Comparison of ENCODE assay signal across 9 mouse cellular contexts in the genomic region with DNA sequence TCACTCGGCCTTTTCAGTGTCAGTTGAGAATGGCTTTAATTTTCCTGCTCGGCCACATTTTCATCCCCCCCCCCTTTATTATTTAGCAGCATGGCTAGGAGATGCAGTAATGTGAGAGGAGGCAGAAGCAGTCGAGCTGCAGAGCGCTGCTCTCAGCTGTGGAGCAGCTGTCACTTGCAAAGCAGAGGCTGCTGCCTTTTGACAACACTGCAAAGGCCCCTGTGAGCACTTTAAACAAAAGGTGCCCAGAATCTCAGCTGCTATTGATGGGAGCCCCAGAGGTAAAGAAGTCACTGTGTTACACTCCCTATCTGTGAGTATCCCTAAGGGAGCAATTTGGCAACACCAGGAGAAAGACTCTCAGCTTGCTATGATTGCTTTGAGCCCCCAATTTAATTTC. TPM values are rescaled to one million over a fixed set of nuclear protein-coding genes. Genes with fewer than 3 reads are reported as not detected.
A peak's percentile ranks its signal among the peaks of the same experiment; 100 is the strongest.
DNase-seq lines count a peak whose midpoint lies in the region; ATAC-seq lines count a peak whose summit lies in the region.
"Had no signal": no experiment of that assay in that cellular context is flagged by ENCODE, and none has a peak within 500 bp of the region (broad histone marks: within the 10 kb centered on the region; RNA-seq: fewer than 3 reads in every experiment).

No protein-coding gene starts in this region.

- H3K36me3 ChIP-seq in neural tube, embryonic 11.5 days (ENCODE audit: control insufficient read depth, insufficient read depth, low read length) = no peaks in the 10 kb centered on the region
- H3K36me3 ChIP-seq in forebrain, embryonic 13.5 days (ENCODE audit: poor library complexity, severe bottlenecking) = no peaks in the 10 kb centered on the region
- H3K36me3 ChIP-seq in intestine, embryonic 15.5 days = no peaks in the 10 kb centered on the region
- no peaks in the 10 kb centered on the region for H3K36me3 ChIP-seq in neural tube, embryonic 13.5 days

- no peaks in the 10 kb centered on the region for H3K9me3 ChIP-seq in neural tube, embryonic 11.5 days (ENCODE audit: control insufficient read depth, low read length)
- H3K9me3 ChIP-seq in forebrain, embryonic 13.5 days (replicated peaks) = no peaks in the 10 kb centered on the region
- H3K9me3 ChIP-seq in intestine, embryonic 15.5 days = no peaks in the 10 kb centered on the region
- H3K9me3 ChIP-seq in neural tube, embryonic 13.5 days = no peaks in the 10 kb centered on the region

- no peak overlapping the region for H3K9ac ChIP-seq in neural tube, embryonic 11.5 days (ENCODE audit: low read length)
- H3K9ac ChIP-seq in forebrain, embryonic 13.5 days = peak overlapping the region; percentile 47
- no peak overlapping the region for H3K9ac ChIP-seq in intestine, embryonic 15.5 days
- H3K9ac ChIP-seq in neural tube, embryonic 13.5 days = peak overlapping the region; percentile 49

- DNase-seq in neural tube, embryonic 11.5 days (ENCODE audit: low spot score) = peak; percentile 54
- DNase-seq in neural tube, embryonic 10.5 days (ENCODE audit: extremely low spot score, low spot score) = no peak
- DNase-seq in layer of hippocampus, adult 11-12 months (ENCODE audit: low spot score) = no peak
- DNase-seq in thymus, postnatal 36 days = no peak
- no peak for DNase-seq in cerebellum, postnatal 36 days

- H3K4me3 ChIP-seq in neural tube, embryonic 11.5 days (ENCODE audit: low read depth, low read length) = no peak overlapping the region
- H3K4me3 ChIP-seq in forebrain, embryonic 13.5 days = 0 out of 2 replicates have a peak overlapping the region, but pooled peaks have one; percentile 3
- H3K4me3 ChIP-seq in intestine, embryonic 15.5 days (replicated peaks) = no peak overlapping the region
- 0 out of 2 replicates have a peak overlapping the region, but pooled peaks have one; percentile 79 for H3K4me3 ChIP-seq in neural tube, embryonic 13.5 days

- 29% methylated on average over 4 of the region's 4 CpGs for WGBS in neural tube, embryonic 11.5 days
- 20% methylated on average over 4 of the region's 4 CpGs for WGBS in forebrain, embryonic 13.5 days
- 33% methylated on average over 4 of the region's 4 CpGs for WGBS in intestine, embryonic 15.5 days
- 13% methylated on average over 4 of the region's 4 CpGs for WGBS in neural tube, embryonic 13.5 days

- peaks cover 46% of the 10 kb centered on the region for H3K4me1 ChIP-seq in neural tube, embryonic 11.5 days (ENCODE audit: control insufficient read depth, insufficient read depth, low read length)
- peaks cover 74% of the 10 kb centered on the region for H3K4me1 ChIP-seq in forebrain, embryonic 13.5 days
- H3K4me1 ChIP-seq in intestine, embryonic 15.5 days (replicated peaks) = peaks cover 35% of the 10 kb centered on the region
- H3K4me1 ChIP-seq in neural tube, embryonic 13.5 days (replicated peaks) = peaks cover 90% of the 10 kb centered on the region

- H3K27ac ChIP-seq in neural tube, embryonic 11.5 days (ENCODE audit: low read depth, low read length) = peak overlapping the region; percentile 72
- peak overlapping the region; percentile 81 for H3K27ac ChIP-seq in forebrain, embryonic 13.5 days
- no peak overlapping the region for H3K27ac ChIP-seq in intestine, embryonic 15.5 days
- peak overlapping the region; percentile 87 for H3K27ac ChIP-seq in neural tube, embryonic 13.5 days (replicated peaks)

- peaks cover 2% of the 10 kb centered on the region; the same call in 1 of the 2 replicates for H3K27me3 ChIP-seq in neural tube, embryonic 11.5 days (ENCODE audit: control insufficient read depth, insufficient read depth, low read length)
- H3K27me3 ChIP-seq in forebrain, embryonic 13.5 days = peaks cover 12% of the 10 kb centered on the region
- H3K27me3 ChIP-seq in intestine, embryonic 15.5 days (replicated peaks) = no peaks in the 10 kb centered on the region; the same call in 1 of the 2 replicates
- no peaks in the 10 kb centered on the region for H3K27me3 ChIP-seq in neural tube, embryonic 13.5 days

- no peak; the same call in 1 of the 2 replicates for ATAC-seq in neural tube, embryonic 11.5 days (ENCODE audit: insufficient read depth, low FRiP score, low TSS enrichment)
- no peak for ATAC-seq in forebrain, embryonic 13.5 days
- ATAC-seq in intestine, embryonic 15.5 days = no peak
- ATAC-seq in neural tube, embryonic 13.5 days (ENCODE audit: low read depth) = peak; percentile 49
- ATAC-seq: inflammation-experienced regulatory T-cells, adult 6 months had no signal

- H3K4me2 ChIP-seq in neural tube, embryonic 11.5 days (ENCODE audit: low read depth) = no peak overlapping the region; the same call in 1 of the 2 replicates
- H3K4me2 ChIP-seq in forebrain, embryonic 13.5 days = peak overlapping the region; percentile 44
- peak overlapping the region; percentile 7 for H3K4me2 ChIP-seq in intestine, embryonic 15.5 days (replicated peaks)
- peak overlapping the region; percentile 89 for H3K4me2 ChIP-seq in neural tube, embryonic 13.5 days

RNA-seq across cellular contexts. Expression of a gene that starts 3.1 kb away (rescaled TPM):
- 175 and 185 TPM in 2 replicates for polyA plus RNA-seq in neural tube, embryonic 11.5 days (2014; fragmentation: Nextera tagmentation; extraction: Ambion mirVana)
- 182 and 189 TPM in 2 replicates for polyA plus RNA-seq in forebrain, embryonic 13.5 days (2015; fragmentation: Nextera tagmentation; extraction: Ambion mirVana)
- 108 and 120 TPM in 2 replicates for polyA plus RNA-seq in intestine, embryonic 15.5 days (2015; fragmentation: Nextera tagmentation; extraction: Ambion mirVana)
- 130 and 133 TPM in 2 replicates for polyA plus RNA-seq in neural tube, embryonic 13.5 days (2015; fragmentation: Nextera tagmentation; extraction: Ambion mirVana)

RNA-seq across cellular contexts. Expression of a gene that starts 21.8 kb away (rescaled TPM):
- 15.1 and 17.0 TPM in 2 replicates for polyA plus RNA-seq in neural tube, embryonic 11.5 days (2014; fragmentation: Nextera tagmentation; extraction: Ambion mirVana)
- 15.1 and 17.0 TPM in 2 replicates for polyA plus RNA-seq in forebrain, embryonic 13.5 days (2015; fragmentation: Nextera tagmentation; extraction: Ambion mirVana)
- polyA plus RNA-seq in intestine, embryonic 15.5 days (2015; fragmentation: Nextera tagmentation; extraction: Ambion mirVana) = 2.2 and 2.4 TPM in 2 replicates
- polyA plus RNA-seq in neural tube, embryonic 13.5 days (2015; fragmentation: Nextera tagmentation; extraction: Ambion mirVana) = 76.0 and 77.8 TPM in 2 replicates

RNA-seq across cellular contexts. Expression of a gene that starts 47.1 kb away (rescaled TPM):
- 0.64 and 0.66 TPM in 2 replicates for polyA plus RNA-seq in neural tube, embryonic 11.5 days (2014; fragmentation: Nextera tagmentation; extraction: Ambion mirVana)
- polyA plus RNA-seq in forebrain, embryonic 13.5 days (2015; fragmentation: Nextera tagmentation; extraction: Ambion mirVana) = not detected in 2 replicates
- polyA plus RNA-seq in intestine, embryonic 15.5 days (2015; fragmentation: Nextera tagmentation; extraction: Ambion mirVana) = not detected in 2 replicates
- 3.5 and 3.6 TPM in 2 replicates for polyA plus RNA-seq in neural tube, embryonic 13.5 days (2015; fragmentation: Nextera tagmentation; extraction: Ambion mirVana)
- polyA plus RNA-seq: inflammation-experienced regulatory T-cells, adult 6 months had no signal

RNA-seq across cellular contexts. Expression of a gene that starts 53.6 kb away (rescaled TPM):
- 117 and 135 TPM in 2 replicates for polyA plus RNA-seq in neural tube, embryonic 11.5 days (2014; fragmentation: Nextera tagmentation; extraction: Ambion mirVana)
- polyA plus RNA-seq in forebrain, embryonic 13.5 days (2015; fragmentation: Nextera tagmentation; extraction: Ambion mirVana) = 118 and 130 TPM in 2 replicates
- 23.5 and 34.0 TPM in 2 replicates for polyA plus RNA-seq in intestine, embryonic 15.5 days (2015; fragmentation: Nextera tagmentation; extraction: Ambion mirVana)
- polyA plus RNA-seq in neural tube, embryonic 13.5 days (2015; fragmentation: Nextera tagmentation; extraction: Ambion mirVana) = 117 and 134 TPM in 2 replicates

RNA-seq across cellular contexts. Expression of a gene that starts 57.0 kb away (rescaled TPM):
- not detected in 2 replicates for polyA plus RNA-seq in neural tube, embryonic 11.5 days (2014; fragmentation: Nextera tagmentation; extraction: Ambion mirVana)
- not detected in 2 replicates for polyA plus RNA-seq in forebrain, embryonic 13.5 days (2015; fragmentation: Nextera tagmentation; extraction: Ambion mirVana)
- not detected in 2 replicates for polyA plus RNA-seq in intestine, embryonic 15.5 days (2015; fragmentation: Nextera tagmentation; extraction: Ambion mirVana)
- polyA plus RNA-seq in neural tube, embryonic 13.5 days (2015; fragmentation: Nextera tagmentation; extraction: Ambion mirVana) = not detected in 2 replicates
- polyA plus RNA-seq: inflammation-experienced regulatory T-cells, adult 6 months had no signal

Comparison
In these comparisons a context has a peak if more than half of its experiments do, and no peak if none do; other contexts are left out.
1. H3K4me3 ChIP-seq: peak in forebrain, embryonic 13.5 days (single experiment) and neural tube, embryonic 13.5 days (single experiment); none in neural tube, embryonic 11.5 days (single experiment) and intestine, embryonic 15.5 days (single experiment).
2. H3K9ac ChIP-seq: peak in forebrain, embryonic 13.5 days (single experiment) and neural tube, embryonic 13.5 days (single experiment); none in neural tube, embryonic 11.5 days (single experiment) and intestine, embryonic 15.5 days (single experiment).